Mouse (Mus musculus) limb, embryonic 13.5 days (tissue): ENCODE measurements around the gene Homer3. TPM values are rescaled to one million over a fixed set of nuclear protein-coding genes. Genes with fewer than 3 reads are reported as not detected.

Experiments used
- ATAC-seq: fragments of 200-750 bp; cut with Nextera tagmentation; 2 replicates; pipeline ENCODE4 v1.8.0; 2017; ENCODE audit warnings: low read depth, moderate number of reproducible peaks, moderate TSS enrichment; ENCODE audit not compliant: low FRiP score
- H3K27ac ChIP-seq: fragments of 300-500 bp; sonication (generic); 2 replicates; pipeline ENCODE4 v1.5.1; 2015; ENCODE audit warnings: inconsistent platforms, mild to moderate bottlenecking, moderate library complexity
- H3K27me3 ChIP-seq: fragments of 300-500 bp; sonication (generic); 2 replicates; pipeline ENCODE4 v1.6.1; 2015; ENCODE audit warnings: mild to moderate bottlenecking, inconsistent platforms
- H3K36me3 ChIP-seq: fragments of 300-500 bp; sonication (generic); 2 replicates; pipeline ENCODE4 v1.6.1; 2015; ENCODE audit warnings: inconsistent platforms, mild to moderate bottlenecking, moderate library complexity
- H3K4me1 ChIP-seq: fragments of 300-500 bp; sonication (generic); 2 replicates; pipeline ENCODE4 v1.6.1; 2015; ENCODE audit warnings: inconsistent platforms
- H3K4me2 ChIP-seq: fragments of 300-500 bp; sonication (generic); replicated peaks from 2 replicates; pipeline ENCODE4 v1.6.1; 2015; ENCODE audit warnings: inconsistent platforms, mild to moderate bottlenecking, moderate library complexity
- H3K4me3 ChIP-seq: fragments of 300-500 bp; sonication (generic); 2 replicates; pipeline ENCODE4 v1.5.1; 2015; ENCODE audit warnings: moderate library complexity, mild to moderate bottlenecking, inconsistent platforms
- H3K9ac ChIP-seq: fragments of 300-500 bp; sonication (generic); 2 replicates; pipeline ENCODE4 v1.6.1; 2015; ENCODE audit warnings: mild to moderate bottlenecking, inconsistent platforms
- H3K9me3 ChIP-seq: fragments of 300-500 bp; sonication (generic); 2 replicates; pipeline ENCODE4 v1.6.1; 2016; ENCODE audit warnings: inconsistent platforms
- WGBS: fragments of 180-500 bp; shearing (Covaris S2); methylation state at CpG from one replicate; pipeline ENCODE4 v1.1.7; 2015; 5-methylcytosine and 5-hydroxymethylcytosine counted together
- polyA plus RNA-seq: library from polyadenylated mRNA; unstranded; fragments of >200 nt; fragmentation: Nextera tagmentation; extraction: Ambion mirVana; gene quantifications from 2 replicates; pipeline ENCODE4 v1.2.1, GENCODE M21; 2015

Homer3 gene
- polyA plus RNA-seq, 1 experiment from 2014 or later: 57.9 TPM

DNA sequence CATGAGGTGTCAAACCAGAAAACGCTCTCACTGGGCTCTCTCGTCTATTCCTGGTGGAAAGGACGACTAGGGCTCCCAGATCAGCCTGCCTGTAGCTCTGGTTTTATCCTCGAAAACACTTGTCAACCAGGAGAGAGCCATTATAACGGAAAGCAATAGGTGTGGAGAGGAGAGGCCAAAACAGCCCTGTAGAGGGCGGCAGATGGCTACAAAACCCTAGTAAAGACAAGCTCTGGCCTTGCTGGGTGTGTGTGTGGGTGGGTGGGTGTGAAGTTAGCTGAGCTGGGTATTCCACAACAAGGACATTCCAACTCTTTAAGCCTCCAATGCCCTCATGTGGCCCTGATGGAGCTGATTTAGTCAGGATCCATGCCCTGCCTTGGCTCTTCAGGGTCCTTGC lies 61.1 kb downstream of the Homer3 start:
- Histone ChIP-seq H3K4me3 (no peak overlapping the region), H3K9ac (0 out of 2 replicates have a peak overlapping the region, but pooled peaks have one; percentile 19), H3K4me1 (peaks cover 40% of the 10 kb centered on the region), H3K9me3 (no peaks in the 10 kb centered on the region), H3K4me2 (no peak overlapping the region), H3K27me3 (no peaks in the 10 kb centered on the region), H3K36me3 (peaks cover 72% of the 10 kb centered on the region), H3K27ac (peak overlapping the region; percentile 44; the same call in 1 of the 2 replicates)
- 47% methylated on average over 6 of the region's 6 CpGs for WGBS
- peak; percentile 52; the same call in 1 of the 2 replicates for ATAC-seq

Other genes starting within 250 kb of the Homer3 start
- gene Mau2, start 240.1 kb upstream of the Homer3 start, polyA plus RNA-seq: 59.5 and 62.8 TPM in 2 replicates
- 54.5 and 58.5 TPM in 2 replicates for gene Sugp1, start 240.0 kb upstream of the Homer3 start, polyA plus RNA-seq
- 1.0 and 1.2 TPM in 2 replicates for gene Tm6sf2, start 209.9 kb upstream of the Homer3 start, polyA plus RNA-seq
- not detected in 2 replicates for gene Hapln4, start 199.4 kb upstream of the Homer3 start, polyA plus RNA-seq
- gene Ncan, start 162.0 kb upstream of the Homer3 start, polyA plus RNA-seq: 0.67 and 0.87 TPM in 2 replicates
- 25.1 and 26.0 TPM in 2 replicates for gene Nr2c2ap, start 151.5 kb upstream of the Homer3 start, polyA plus RNA-seq
- 23.8 and 26.0 TPM in 2 replicates for gene Rfxank, start 143.7 kb upstream of the Homer3 start, polyA plus RNA-seq
- 51.0 and 56.0 TPM in 2 replicates for gene Borcs8, start 143.3 kb upstream of the Homer3 start, polyA plus RNA-seq
- gene Mef2b, start 143.1 kb upstream of the Homer3 start, polyA plus RNA-seq: 0.38 TPM in 2 replicates
- 66.5 and 70.6 TPM in 2 replicates for gene Tmem161a, start 110.5 kb upstream of the Homer3 start, polyA plus RNA-seq
- gene Slc25a42, start 70.5 kb upstream of the Homer3 start, polyA plus RNA-seq: 4.0 and 4.6 TPM in 2 replicates
- 37.0 and 40.5 TPM in 2 replicates for gene Sugp2, start 48.6 kb upstream of the Homer3 start, polyA plus RNA-seq
- gene Armc6, start 48.4 kb upstream of the Homer3 start, polyA plus RNA-seq: 25.5 and 26.2 TPM in 2 replicates
- gene Ddx49, start 19.7 kb downstream of the Homer3 start, polyA plus RNA-seq: 55.8 and 60.9 TPM in 2 replicates
- 340 and 345 TPM in 2 replicates for gene Cope, start 19.7 kb downstream of the Homer3 start, polyA plus RNA-seq
- 10.0 and 10.2 TPM in 2 replicates for gene Cers1, start 32.9 kb downstream of the Homer3 start, polyA plus RNA-seq
- gene Gdf1, start 47.0 kb downstream of the Homer3 start, polyA plus RNA-seq: 0.78 and 2.7 TPM in 2 replicates
- gene Upf1, start 70.5 kb downstream of the Homer3 start, polyA plus RNA-seq: 18.7 and 19.5 TPM in 2 replicates
- 26.4 and 40.8 TPM in 2 replicates for gene Comp, start 90.7 kb downstream of the Homer3 start, polyA plus RNA-seq
- 26.7 and 29.9 TPM in 2 replicates for gene Crtc1, start 156.8 kb downstream of the Homer3 start, polyA plus RNA-seq
- 29.0 and 30.3 TPM in 2 replicates for gene Klhl26, start 194.1 kb downstream of the Homer3 start, polyA plus RNA-seq
- gene Tmem59l, start 204.5 kb downstream of the Homer3 start, polyA plus RNA-seq: 24.2 and 26.6 TPM in 2 replicates
- 83.3 and 85.0 TPM in 2 replicates for gene Crlf1, start 210.3 kb downstream of the Homer3 start, polyA plus RNA-seq
- gene Rex1bd, start 223.9 kb downstream of the Homer3 start, polyA plus RNA-seq: 139 and 148 TPM in 2 replicates
- gene Uba52, start 228.0 kb downstream of the Homer3 start, polyA plus RNA-seq: 856 and 861 TPM in 2 replicates
- 284 and 290 TPM in 2 replicates for gene Fkbp8, start 244.9 kb downstream of the Homer3 start, polyA plus RNA-seq
- 49.3 and 53.4 TPM in 2 replicates for gene Kxd1, start 245.1 kb downstream of the Homer3 start, polyA plus RNA-seq